Mouse (Mus musculus) liver, embryonic 14.5 days (tissue): ENCODE data around the gene Olfr1260. TPM values are rescaled to one million over a fixed set of nuclear protein-coding genes. Genes with fewer than 3 reads are reported as not detected.

ENCODE experiments used
- ATAC-seq: fragments of 200-750 bp; cut with Nextera tagmentation; 2 replicates; pipeline ENCODE4 v1.8.0; 2017; ENCODE audit warnings: moderate number of reproducible peaks, mild to moderate bottlenecking, moderate library complexity; ENCODE audit not compliant: insufficient read depth
- DNase-seq, 3 experiments: peaks; one replicate each; pipeline ENCODE4 v3.0.0-alpha.2; 2012 to 2013; ENCODE audit warnings: low read depth in 3 of 3, low spot score in 3 of 3
- H3K27ac ChIP-seq: fragments of 300-500 bp; sonication (generic); 2 replicates; pipeline ENCODE4 v1.5.1; 2014; ENCODE audit warnings: moderate library complexity, mild to moderate bottlenecking, control low read depth, inconsistent platforms
- H3K27me3 ChIP-seq: fragments of 300-500 bp; sonication (generic); 2 replicates; pipeline ENCODE4 v1.6.1; 2014; ENCODE audit warnings: mild to moderate bottlenecking, low read length, moderate library complexity; ENCODE audit not compliant: control insufficient read depth, insufficient read depth
- H3K36me3 ChIP-seq: fragments of 300-500 bp; sonication (generic); replicated peaks from 2 replicates; pipeline ENCODE4 v1.6.1; 2014; ENCODE audit warnings: low read depth; ENCODE audit not compliant: control insufficient read depth, insufficient read depth
- H3K4me1 ChIP-seq, 2 experiments: fragments of 200-500 bp in 1 of 2; fragments of 300-500 bp in 1 of 2; sonication (generic) in 1 of 2; replicated peaks; 2 replicates each; pipeline ENCODE4 v1.6.1; 2012 to 2014; ENCODE audit warnings: antibody characterized with exemption in 1 of 2, inconsistent platforms in 1 of 2, low read length in 1 of 2; ENCODE audit not compliant: control insufficient read depth in 2 of 2, insufficient read depth in 2 of 2
- H3K4me2 ChIP-seq: fragments of 300-500 bp; sonication (generic); 2 replicates; pipeline ENCODE4 v1.6.1; 2014; ENCODE audit warnings: low read depth, mild to moderate bottlenecking, control low read depth, moderate library complexity
- H3K4me3 ChIP-seq, 2 experiments: fragments of 200-500 bp in 1 of 2; fragments of 300-500 bp in 1 of 2; sonication (generic) in 1 of 2; 2 replicates each; pipeline ENCODE4 v1.5.1; 2012 to 2014; ENCODE audit warnings: low read depth in 2 of 2, low read length in 2 of 2, mild to moderate bottlenecking in 2 of 2, control low read depth in 1 of 2, inconsistent platforms in 1 of 2, moderate library complexity in 1 of 2; ENCODE audit not compliant: insufficient read depth in 1 of 2
- H3K9ac ChIP-seq: fragments of 300-500 bp; sonication (generic); replicated peaks from 2 replicates; pipeline ENCODE4 v1.6.1; 2014; ENCODE audit warnings: mild to moderate bottlenecking, control low read depth, moderate library complexity
- H3K9me3 ChIP-seq: fragments of 300-500 bp; sonication (generic); 2 replicates; pipeline ENCODE4 v1.6.1; 2016; ENCODE audit warnings: low read length, mixed read lengths; ENCODE audit not compliant: control insufficient read depth
- CTCF ChIP-seq: IDR thresholded peaks from 2 replicates; pipeline ENCODE4 v1.5.1; 2016; ENCODE audit warnings: antibody characterized with exemption, low read depth, control low read depth
- EP300 ChIP-seq: IDR thresholded peaks from 2 replicates; pipeline ENCODE4 v1.6.1; 2016; ENCODE audit warnings: antibody characterized with exemption, low read depth
- WGBS: fragments of 180-500 bp; shearing (Covaris S2); extraction: QIAGEN DNeasy Blood & Tissue Kit; methylation state at CpG from one replicate; pipeline ENCODE4 v1.1.7; 2014; ENCODE audit not compliant: insufficient replicate concordance; 5-methylcytosine and 5-hydroxymethylcytosine counted together
- polyA plus RNA-seq, 2 experiments: library from polyadenylated mRNA; depleted of rRNA in 1 of 2; stranded (reverse) in 1 of 2; unstranded in 1 of 2; fragments of >200 nt; fragmentation: Nextera tagmentation in 1 of 2; extraction: Ambion mirVana in 1 of 2; gene quantifications; 2 replicates each; pipeline versions ENCODE4 v1.2.1 to v1.2.3; 2012 to 2014

Gene Olfr1260
- polyA plus RNA-seq (2012; rRNA removed) (not detected in 2 replicates), polyA plus RNA-seq (2014; fragmentation: Nextera tagmentation; extraction: Ambion mirVana) (not detected in 2 replicates)

GRCm38 (mm10) chr2:89974184-89974583, at the start of gene Olfr1260:
TSS of gene Olfr1260 (plus strand) at chr2:89974340.
- no peak for DNase-seq
- Histone ChIP-seq H3K9ac (no peak within 1 kb of the TSS), H3K36me3 (no peaks in the 10 kb centered on the region), H3K27ac (no peak within 1 kb of the TSS), H3K27me3 (no peaks in the 10 kb centered on the region), H3K9me3 (no peaks in the 10 kb centered on the region), H3K4me3 (no peak within 1 kb of the TSS), H3K4me2 (no peak within 1 kb of the TSS), H3K4me1 (no peaks in the 10 kb centered on the region)
- TF ChIP-seq CTCF: no peak
- no peak for TF ChIP-seq EP300
- 45% methylated on average over 2 of the region's 2 CpGs for WGBS
- ATAC-seq: no peak

GRCm38 (mm10) chr2:89927009-89927408, 47.1 kb upstream of the Olfr1260 start, which contains the start of gene Olfr1258:
TSS of gene Olfr1258 (plus strand) at chr2:89927309.
- H3K4me2 ChIP-seq: no peak within 1 kb of the TSS
- H3K27ac ChIP-seq: no peak within 1 kb of the TSS
- no peak for TF ChIP-seq EP300
- TF ChIP-seq CTCF: no peak
- no peaks in the 10 kb centered on the region for H3K27me3 ChIP-seq
- no peaks in the 10 kb centered on the region for H3K4me1 ChIP-seq
- no peak within 1 kb of the TSS for H3K4me3 ChIP-seq
- H3K36me3 ChIP-seq: no peaks in the 10 kb centered on the region
- ATAC-seq (no peak), DNase-seq (no peak)
- H3K9ac ChIP-seq: no peak within 1 kb of the TSS
- no peaks in the 10 kb centered on the region for H3K9me3 ChIP-seq

- no peak within 1 kb of the TSS for H3K4me2 ChIP-seq
- ATAC-seq: no peak
- no peaks in the 10 kb centered on the region for H3K4me1 ChIP-seq
Measured at GRCm38 (mm10) chr2:89948564-89948963, 25.6 kb upstream of the Olfr1260 start, which contains the start of gene Olfr1259. TSS of gene Olfr1259 (minus strand) at chr2:89948664.

GRCm38 (mm10) chr2:89977709-89978108, 3.6 kb downstream of the Olfr1260 start:
- WGBS: 47% methylated on average over 2 of the region's 2 CpGs
- no peaks in the 10 kb centered on the region for H3K9me3 ChIP-seq
- H3K27me3 ChIP-seq: no peaks in the 10 kb centered on the region
- H3K4me3 ChIP-seq: no peak overlapping the region
- DNase-seq: no peak
- H3K4me1 ChIP-seq: no peaks in the 10 kb centered on the region
- TF ChIP-seq EP300 (no peak), CTCF (no peak)
- no peak overlapping the region for H3K9ac ChIP-seq
- no peak for ATAC-seq
- no peaks in the 10 kb centered on the region for H3K36me3 ChIP-seq
- H3K4me2 ChIP-seq: no peak overlapping the region
- H3K27ac ChIP-seq: no peak overlapping the region

More at GRCm38 (mm10) chr2:89948564-89948963, 25.6 kb upstream of the Olfr1260 start, which contains the start of gene Olfr1259:
- no peak for TF ChIP-seq EP300
- no peak for TF ChIP-seq CTCF
- H3K4me3 ChIP-seq: no peak within 1 kb of the TSS
- no peaks in the 10 kb centered on the region for H3K36me3 ChIP-seq
- WGBS: 58% methylated on average over 5 of the region's 5 CpGs
- no peak within 1 kb of the TSS for H3K27ac ChIP-seq
- no peak within 1 kb of the TSS for H3K9ac ChIP-seq
- no peaks in the 10 kb centered on the region for H3K9me3 ChIP-seq
- DNase-seq: no peak
- no peaks in the 10 kb centered on the region for H3K27me3 ChIP-seq

GRCm38 (mm10) chr2:89990921-89991320, 16.8 kb downstream of the Olfr1260 start, which contains the start of gene Olfr1261:
TSS of gene Olfr1261 (plus strand) at chr2:89991221.
- Histone ChIP-seq H3K4me3 (no peak within 1 kb of the TSS), H3K4me2 (no peak within 1 kb of the TSS), H3K9ac (no peak within 1 kb of the TSS), H3K4me1 (no peaks in the 10 kb centered on the region), H3K27me3 (no peaks in the 10 kb centered on the region), H3K36me3 (no peaks in the 10 kb centered on the region), H3K27ac (no peak within 1 kb of the TSS), H3K9me3 (no peaks in the 10 kb centered on the region)
- TF ChIP-seq CTCF (no peak), EP300 (no peak)
- ATAC-seq (no peak), DNase-seq (no peak)
